Mouse (Mus musculus) c-Kit-negative CD71-positive TER-119-positive erythroid progenitor cells, embryonic 14.5 days (primary cell): ENCODE data around the gene Mrtfb.

Source experiments
- DNase-seq: peaks from one replicate; pipeline ENCODE4 v3.0.0-alpha.2; 2013; ENCODE audit warnings: low read depth, low spot score

Mrtfb gene

DNA sequence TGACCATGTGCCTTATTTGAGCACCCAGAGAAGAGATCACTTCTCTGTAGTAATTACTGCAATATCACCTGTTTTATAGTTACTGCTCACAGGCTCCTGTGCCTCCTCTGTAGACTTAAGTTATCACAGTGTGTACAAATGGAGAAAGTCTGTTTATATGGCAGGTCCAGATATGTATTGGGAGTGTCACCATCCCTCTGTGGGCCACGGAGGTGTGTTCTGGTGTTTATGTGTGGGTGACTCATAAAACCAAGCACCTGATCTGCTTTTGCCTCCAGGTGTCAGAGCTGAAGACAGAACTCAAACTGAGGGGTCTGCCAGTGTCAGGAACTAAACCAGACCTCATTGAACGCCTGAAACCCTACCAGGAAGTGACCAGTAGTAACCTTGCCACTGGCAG is 144.1 kb downstream of the Mrtfb start:
- no peak for DNase-seq

DNA sequence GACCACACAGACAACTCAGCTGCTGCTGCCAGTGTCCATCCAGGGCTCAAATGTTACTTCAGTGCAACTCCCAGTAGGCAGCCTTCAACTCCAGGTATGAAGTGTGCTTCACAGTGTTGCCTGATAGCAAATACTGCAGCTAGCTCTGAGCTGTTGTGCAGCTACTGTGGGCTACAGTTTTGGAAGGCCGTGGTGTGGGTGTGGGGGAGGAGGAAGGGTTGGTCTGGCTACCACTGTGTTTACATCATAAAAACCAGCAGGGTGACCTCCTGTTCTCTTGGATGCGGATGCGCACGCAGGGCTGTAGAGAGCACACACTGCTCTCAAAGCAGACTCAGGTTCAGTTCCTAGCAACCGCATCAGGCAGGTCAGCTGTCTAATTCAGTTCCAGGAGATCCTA is 145.3 kb downstream of the Mrtfb start:
- no peak for DNase-seq

DNA sequence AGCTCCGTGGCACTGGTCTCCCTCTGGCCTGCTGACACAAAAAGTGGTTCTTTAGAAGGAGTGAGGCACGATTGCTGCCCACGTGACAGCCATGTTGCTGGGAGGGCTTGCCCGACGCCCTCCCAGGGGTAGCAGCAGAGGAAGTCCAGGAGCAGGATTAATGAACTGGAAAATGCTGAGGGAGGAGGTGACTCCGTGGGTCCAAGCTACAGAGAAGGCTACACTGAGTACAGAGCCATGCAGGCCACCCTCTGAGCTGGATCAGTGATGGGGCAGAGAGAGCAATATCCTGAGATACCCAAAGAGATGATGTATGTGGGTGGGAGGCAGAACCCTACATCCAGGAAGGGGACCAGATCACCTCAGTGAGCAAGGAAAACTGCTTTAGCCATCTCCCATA is 148.4 kb downstream of the Mrtfb start:
- DNase-seq = no peak

DNA sequence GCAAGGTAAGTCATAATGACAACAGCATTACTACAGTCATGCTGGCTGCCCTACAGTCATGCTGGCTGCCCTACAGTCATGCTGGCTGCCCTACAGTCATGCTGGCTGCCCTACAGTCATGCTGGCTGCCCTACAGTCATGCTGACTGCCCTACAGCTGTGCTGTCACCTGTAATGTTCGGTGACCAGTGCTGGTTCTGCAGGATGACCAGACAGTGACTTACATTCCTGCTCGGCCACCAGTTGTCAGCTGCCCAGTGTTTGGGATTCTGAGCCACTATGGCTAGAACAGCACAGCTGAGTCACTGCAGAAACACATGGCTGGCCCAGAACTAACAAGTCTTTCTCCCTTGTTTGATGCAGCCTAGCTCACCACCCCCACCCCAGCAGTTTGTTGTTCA is 149.1 kb downstream of the Mrtfb start:
- DNase-seq = no peak

DNA sequence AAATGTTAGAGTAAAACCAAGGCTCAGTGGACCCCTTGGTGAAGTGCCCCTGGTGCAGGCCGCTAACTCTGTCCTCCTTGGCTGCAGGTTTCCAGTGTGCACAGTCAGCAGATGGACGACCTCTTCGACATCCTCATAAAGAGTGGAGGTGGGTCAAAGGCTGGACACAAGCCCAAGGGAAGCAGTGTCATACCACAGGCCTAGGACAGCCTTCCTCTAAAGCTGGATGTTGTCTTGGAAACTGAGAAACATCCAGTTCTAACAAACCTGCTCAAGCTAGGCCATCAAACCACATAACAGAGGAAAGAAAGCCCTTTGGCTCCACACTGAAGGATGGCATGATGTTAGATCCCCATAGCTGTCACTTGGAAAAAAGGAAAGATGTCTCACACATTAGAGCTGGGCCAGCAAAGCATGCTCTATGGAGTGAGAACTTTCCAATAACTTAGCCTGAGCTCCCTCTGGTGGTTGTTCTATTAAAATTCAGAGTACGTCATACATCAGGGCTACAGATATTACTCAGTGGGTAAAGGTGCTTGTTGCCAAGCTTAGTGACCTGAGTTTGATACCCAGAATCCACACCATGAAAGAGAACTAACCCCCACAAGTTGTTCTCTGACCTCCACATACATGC is 153.4 kb downstream of the Mrtfb start:
- DNase-seq = no peak

DNA sequence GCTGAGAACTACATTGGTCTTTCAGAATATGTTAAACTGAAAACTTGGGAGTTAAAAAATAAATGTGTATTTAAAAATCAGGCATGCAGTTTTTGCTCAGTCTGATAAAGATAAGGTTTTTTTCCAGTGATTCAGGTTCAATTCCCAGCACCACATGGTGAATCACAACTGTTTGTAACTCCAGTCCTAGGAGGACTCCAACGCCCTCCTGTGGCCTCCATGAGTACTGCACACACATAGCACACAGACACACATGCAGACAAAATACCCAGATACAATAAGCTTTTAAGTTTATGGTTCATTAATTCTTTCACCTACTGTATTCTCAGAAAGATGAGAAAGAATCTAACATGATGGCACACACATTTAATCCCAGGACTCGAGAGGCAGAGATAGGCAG is 154.5 kb downstream of the Mrtfb start:
- no peak for DNase-seq

DNA sequence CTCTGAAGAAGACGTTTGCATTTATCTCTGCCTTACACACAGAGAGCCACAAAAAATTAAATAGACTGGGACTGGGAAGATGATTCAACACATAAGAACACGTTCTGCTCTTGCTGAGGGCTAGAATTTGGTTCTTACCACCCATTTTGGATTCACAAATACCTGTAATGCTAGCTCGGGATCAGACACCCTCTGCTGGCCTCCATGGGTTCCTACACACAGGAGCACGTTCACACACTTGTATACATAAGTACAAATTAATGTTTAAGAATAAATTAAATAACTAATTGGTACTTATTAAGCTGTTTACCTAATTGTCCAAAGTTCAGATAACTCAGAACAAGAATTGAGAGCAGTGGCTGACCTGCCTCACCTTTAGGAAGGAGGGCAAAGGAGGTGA is 155.2 kb downstream of the Mrtfb start:
- DNase-seq = no peak

DNA sequence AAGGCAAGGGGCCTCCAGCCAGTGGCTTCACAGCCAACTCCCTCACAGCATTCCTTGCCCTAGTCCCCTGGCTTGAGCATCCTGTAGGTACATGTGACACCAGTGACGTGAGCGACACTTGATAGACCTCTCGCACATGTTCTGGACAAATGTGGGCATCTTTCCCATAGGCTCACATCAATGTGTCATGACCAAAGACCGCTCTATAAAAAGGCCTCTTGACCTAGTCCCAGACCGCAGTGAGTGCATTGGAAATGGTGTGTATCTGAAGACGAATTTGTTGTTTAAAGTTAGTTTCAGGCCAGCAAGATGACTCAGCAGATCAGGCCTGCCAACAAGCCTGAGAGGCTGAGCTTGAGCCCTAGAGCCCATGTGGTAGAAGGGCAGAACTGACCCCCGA is 158.3 kb downstream of the Mrtfb start:
- DNase-seq = no peak

DNA sequence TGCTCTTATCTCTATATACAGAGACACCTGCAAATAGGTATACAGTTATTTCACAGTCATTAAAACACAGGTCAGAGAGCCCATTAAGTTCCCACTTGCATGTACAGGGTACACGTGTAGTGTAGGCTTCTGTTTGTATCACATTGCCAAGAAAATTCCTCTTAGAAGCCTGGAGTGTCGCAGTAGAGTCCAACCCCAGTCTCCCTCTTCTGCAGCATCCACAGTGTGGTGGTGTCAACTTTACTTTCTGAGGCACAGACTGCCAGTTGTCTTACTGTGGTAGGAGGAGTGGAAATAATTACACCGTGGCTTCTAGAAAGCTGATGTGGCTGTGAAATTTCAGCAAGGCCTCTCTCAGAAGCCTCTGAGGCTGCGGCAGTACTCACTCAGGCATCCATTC is 158.7 kb downstream of the Mrtfb start:
- no peak for DNase-seq

DNA sequence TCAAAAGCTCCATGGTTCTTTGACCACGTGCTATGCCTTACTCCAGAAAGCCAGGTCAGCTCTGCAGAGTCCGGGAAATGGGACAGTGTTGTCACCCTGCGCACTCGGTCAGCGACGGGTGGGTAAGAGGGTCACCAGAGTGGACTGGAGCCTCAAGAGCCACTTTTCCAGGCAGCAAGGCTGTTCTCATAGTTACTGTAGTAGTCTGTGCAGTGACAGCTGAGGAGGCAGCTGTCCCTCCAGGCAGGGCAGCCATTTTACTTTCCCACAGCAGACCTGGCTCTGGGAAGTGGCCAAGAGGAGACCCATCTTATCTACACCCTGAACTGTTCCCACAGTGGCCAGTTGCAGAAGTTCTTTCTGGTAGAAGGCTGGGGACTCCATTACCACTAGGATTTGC is 159.2 kb downstream of the Mrtfb start:
- no peak for DNase-seq

DNA sequence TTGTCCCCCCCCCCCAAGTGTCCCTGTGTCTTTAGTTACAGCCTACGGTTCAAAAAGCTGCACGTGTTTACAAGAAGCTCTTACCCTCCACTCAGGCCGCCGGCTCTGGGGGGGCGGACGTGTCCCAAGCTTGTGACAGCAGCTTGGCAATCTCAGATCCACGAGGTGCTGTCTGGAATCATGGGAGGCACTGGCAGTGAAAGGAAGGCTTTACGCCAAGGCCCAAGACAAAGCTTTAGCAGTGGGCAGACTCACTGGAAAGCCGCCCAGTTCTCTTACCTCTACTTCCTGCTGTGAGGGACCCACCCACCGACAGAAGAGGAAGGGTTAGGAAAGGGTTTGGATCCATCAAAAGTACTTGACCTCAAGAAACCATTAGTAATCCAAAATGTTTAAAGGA is 160.2 kb downstream of the Mrtfb start:
- no peak for DNase-seq

DNA sequence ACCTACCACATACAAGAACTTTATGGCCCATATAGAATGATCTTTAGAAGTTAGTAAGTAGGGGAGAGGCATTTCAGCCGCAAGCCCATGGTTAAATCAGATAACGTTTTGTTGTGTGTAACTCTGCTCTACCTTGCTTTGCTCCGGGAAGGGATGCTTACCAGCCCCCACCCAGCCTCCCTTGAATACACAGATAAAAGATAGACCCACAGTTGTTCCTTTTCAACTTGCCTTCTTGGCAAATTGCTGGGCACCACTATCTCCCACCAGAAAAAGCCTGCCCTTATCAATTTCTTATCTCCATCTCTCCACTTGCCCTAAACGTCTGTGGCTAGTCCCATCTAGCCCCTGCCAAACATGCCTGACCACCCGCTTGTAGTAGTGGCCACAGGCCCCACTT is 161.6 kb downstream of the Mrtfb start:
- DNase-seq = no peak

DNA sequence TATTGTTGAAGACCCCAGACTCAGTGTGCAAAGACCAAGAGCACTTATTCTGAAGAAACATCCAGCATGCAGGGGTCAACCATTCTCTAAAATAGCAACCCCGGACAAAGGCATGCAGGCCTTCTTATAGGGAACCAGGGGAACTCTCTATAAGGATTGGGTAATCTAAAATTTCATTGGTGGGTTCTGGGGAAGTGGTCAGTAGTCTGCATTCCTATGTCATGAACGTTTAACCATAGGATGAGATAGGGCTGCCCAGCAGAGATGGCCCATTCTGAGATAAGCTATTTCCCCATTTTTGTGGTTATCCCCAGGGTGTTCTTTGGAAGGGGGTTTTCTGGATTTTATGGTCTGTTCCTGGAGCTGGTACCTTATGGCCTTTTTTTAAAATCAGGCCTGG is 163.5 kb downstream of the Mrtfb start:
- DNase-seq = no peak

DNA sequence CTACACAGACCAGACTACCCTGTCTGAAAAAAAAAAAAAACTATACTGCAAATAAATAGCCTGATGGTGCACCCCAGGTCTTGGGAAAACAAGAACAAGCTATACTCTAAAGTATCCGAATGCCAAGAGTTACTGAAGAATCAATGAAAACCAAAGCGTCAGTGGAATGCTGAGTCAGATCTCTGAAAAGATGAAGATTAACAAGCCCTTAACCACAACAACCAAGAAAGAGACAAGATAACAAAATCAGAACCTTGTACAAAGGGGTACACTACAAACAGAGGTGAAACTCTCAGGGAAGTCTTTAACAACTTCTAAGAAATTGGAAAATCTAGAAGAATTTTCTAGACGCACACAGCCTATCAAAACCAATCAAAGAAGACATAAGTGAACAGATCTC is 166.2 kb downstream of the Mrtfb start:
- no peak for DNase-seq

DNA sequence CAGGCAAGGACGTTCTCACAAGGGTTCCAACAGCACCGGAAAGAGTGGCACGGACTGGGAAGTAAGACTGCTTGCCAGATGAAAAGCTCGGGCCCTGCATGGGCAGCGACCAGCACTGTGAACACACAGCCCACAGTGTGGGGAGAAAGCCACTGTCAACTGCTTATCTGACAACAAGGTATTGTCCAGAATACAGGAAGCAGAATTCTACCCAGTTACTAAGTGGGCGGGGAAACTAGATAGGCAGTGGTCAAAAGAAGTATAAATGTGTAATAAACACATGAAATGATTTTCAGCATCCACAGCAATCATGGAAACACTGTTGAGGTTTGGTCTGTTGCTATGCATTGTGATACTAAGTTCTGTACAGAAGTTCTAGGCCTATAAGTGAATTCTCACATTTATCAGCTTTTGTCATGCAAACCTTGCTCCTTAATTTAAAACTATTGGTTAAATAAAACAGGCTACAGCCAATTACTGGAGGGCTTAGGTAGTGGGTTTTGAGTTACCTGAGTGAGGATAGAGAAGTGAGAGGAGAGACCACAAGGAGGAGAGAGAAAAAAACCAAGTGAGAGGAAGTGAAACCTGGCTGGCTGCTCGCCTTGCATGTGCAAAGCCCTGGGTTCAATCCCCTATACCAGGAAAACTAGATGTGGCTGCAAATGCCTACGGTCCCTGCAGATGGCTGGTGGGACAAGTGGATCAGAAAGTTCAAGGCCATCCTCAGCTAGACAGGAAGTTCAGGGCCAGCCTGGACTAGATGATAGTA is 167.5 kb downstream of the Mrtfb start:
- DNase-seq = no peak

DNA sequence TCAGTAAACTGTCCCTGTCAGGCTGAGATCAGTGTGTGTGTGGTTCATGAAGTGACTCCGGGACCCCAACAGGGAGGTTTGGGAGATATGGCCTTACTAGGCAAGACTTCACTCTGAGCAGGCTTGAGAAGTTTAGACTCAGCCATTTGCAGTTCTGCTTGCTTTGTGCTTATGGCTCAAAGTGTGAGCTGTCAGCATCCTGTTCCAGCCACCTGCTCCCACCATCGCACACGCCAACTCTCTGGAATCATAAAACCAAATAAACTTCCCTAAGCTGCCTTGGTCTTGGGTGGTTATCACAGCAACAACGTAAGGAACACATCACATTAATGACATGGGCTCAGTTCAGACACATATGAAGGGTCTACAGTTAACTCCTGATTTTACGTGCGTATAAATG is 169.5 kb downstream of the Mrtfb start:
- no peak for DNase-seq

DNA sequence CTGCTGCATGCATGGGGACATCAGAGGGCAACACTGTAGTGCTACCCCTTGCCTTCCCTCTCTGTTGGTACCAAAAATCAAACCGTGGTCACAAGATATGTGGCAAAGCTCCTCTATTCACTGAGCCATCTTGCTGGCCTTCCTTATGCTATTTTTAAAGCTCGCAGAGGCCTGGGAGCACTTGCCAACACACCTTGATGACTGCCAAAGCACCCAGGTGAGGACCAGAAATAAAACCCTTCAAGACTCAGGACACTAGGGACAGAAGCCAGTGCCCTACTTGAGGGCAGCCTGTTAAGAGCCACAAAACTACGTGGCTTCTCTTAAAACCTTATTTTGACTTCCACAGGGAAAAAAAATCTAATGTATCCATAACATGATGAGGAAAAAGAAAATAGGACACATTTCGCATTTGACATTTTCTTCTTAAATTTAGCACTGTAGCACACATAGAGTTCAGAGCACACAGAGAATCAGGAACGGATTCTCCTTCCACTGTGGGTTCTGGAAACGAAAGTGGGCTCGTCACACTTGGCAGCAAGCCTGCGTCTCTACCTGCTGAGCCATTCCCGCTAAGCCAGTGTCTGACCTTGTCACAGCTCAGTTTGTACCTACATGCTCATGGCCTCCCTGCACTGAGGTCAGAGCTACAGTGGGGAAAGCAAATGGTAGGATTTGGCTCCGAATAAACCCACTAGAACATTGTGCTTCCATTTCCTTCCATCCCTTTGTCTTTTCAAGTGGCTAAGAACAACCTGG is 170.7 kb downstream of the Mrtfb start:
- no peak for DNase-seq

DNA sequence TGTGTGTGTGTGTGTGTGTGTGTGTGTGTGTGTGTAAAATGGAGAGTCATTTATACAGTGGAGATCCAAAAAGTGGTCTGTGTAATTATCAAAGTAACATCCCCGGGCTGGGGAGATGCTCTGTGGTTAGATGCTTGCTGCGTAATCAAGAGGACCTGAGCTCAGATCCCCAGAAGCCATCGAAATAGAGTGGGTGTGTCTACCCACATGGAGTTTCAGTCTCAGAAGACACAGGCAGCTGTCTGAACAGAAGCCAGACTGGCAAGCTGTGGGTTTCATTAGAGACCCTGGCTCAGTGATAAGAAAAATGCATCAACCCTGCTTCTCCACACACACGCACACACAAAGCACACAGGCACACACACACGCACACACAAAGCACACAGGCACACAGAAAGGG is 171.8 kb downstream of the Mrtfb start:
- DNase-seq = no peak

DNA sequence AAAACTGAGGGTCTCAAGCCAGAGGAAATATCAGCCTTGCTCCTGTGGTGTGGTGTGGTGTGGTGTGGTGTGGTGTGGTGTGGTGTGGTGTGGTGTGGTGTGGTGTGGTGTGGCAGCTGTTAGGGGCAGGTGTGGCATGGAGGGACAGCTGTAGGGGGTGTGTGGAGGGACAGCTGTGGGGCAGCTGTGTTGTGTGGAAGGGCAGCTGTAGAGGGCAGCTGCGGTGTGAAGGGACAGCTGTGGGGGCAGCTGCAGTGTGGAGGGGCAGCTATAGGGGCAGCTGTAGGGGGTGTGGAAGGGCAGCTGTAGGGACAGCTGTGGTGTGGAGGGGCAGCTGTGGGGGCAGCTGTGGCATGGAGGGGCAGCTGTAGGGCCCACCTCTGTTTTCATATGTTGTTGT is 172.5 kb downstream of the Mrtfb start:
- DNase-seq = no peak

DNA sequence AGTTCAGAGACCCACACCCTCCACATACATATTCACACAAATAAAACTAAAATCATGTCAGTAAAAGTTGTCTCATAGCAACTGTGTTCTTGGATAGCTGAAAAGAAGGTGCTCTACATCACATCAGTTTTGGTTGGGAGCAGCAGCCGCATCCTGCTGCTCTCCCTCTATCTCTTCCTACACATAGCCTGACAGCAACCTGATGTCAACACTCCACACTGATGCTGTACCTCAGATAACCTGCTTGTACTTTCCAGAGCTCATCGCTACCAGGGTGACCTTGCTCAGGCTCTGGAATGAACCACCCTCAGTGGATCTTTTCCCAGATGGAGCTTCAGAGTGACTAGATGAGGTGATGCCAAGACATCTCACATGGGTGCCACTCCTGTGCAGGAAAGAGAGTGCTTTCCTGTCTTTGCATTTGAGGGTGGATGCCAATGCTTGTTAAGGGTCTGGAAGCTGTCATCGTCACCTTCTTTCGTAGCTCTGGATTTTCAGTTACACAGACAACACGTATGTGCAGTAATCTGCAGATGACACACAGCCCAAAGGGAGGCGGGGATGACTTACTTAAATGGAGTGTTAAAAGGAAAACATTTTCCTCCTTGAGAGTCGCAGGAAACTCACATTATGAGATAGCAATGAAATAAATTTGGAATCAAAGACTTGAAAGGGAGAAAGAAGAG is 173.8 kb downstream of the Mrtfb start:
- no peak for DNase-seq

DNA sequence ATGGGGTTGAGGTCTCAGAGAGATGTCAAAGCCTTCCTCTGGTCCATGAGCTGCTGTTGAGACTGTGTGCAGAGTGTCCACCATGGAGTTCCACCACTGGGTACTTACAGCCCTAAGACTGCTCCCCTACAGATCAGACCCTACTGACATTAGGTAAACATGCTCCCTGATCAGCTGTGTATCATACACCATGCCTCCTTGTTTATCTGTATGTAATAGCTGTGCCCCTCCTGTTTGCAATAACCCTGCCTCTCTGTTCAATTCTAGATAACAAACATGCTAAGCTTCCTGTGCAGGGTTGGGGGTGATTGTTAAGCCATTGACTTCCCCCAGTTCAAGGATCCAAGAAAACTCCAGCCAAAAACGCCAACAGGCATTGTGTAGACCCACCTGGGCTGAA is 174.7 kb downstream of the Mrtfb start:
- DNase-seq = no peak

DNA sequence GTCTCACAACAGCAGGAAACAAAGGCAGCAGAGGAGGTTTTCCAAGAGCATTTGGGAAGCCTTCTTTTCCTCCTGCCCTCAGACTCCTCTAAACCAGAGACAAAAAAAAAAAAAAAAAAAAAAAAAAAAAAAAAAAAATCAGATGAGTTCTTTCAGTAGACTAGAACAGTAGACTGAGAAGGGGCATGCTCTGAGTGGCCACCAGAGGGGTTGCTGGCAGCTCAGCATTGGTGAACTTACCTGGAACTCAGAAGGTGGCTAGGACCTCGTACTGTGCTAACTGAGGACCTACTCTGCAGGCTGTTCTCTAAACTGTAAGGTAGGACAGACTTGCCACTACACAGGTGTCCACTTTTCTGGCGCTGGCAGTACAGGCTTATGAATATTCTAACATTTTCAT is 179.3 kb downstream of the Mrtfb start:
- DNase-seq = no peak
